Mouse (Mus musculus) R1 (cell line): Measurements from ENCODE around the gene Cyp2b10.
A peak's percentile ranks its signal among the peaks of the same experiment; 100 is the strongest.

Experiments used
- DNase-seq: peaks from one replicate; pipeline ENCODE4 v3.0.0-alpha.2; 2018; ENCODE audit warnings: low read depth, low spot score

The Cyp2b10 gene

GRCm38 (mm10) chr7:25897411-25897810 is at the start of gene Cyp2b10:
Gene Cyp2b10, plus strand, starts transcription at chr7:25897620.
- DNase-seq, result peak; percentile 25

GRCm38 (mm10) chr7:25847722-25848443 is 49.5 kb upstream of the Cyp2b10 start:
- peak; percentile 94 for DNase-seq

- DNase-seq, result peak; percentile 54
Measured at GRCm38 (mm10) chr7:25848444-25848812, 49.0 kb upstream of the Cyp2b10 start.

- DNase-seq, result peak; percentile 89
Measured at GRCm38 (mm10) chr7:25855082-25855481, 42.3 kb upstream of the Cyp2b10 start.

GRCm38 (mm10) chr7:25859962-25860870 is 37.2 kb upstream of the Cyp2b10 start:
- DNase-seq, result peak; percentile 78

- no peak for DNase-seq
Measured at GRCm38 (mm10) chr7:25862365-25862764, 35.1 kb upstream of the Cyp2b10 start.

- no peak for DNase-seq
Measured at GRCm38 (mm10) chr7:25863756-25864155, 33.7 kb upstream of the Cyp2b10 start.

- DNase-seq, result peak; percentile 88
Measured at GRCm38 (mm10) chr7:25864861-25865260, 32.6 kb upstream of the Cyp2b10 start.

GRCm38 (mm10) chr7:25869789-25870188 is 27.6 kb upstream of the Cyp2b10 start:
- DNase-seq, result peak; percentile 33

GRCm38 (mm10) chr7:25872624-25873023 is 24.8 kb upstream of the Cyp2b10 start:
- no peak for DNase-seq

- DNase-seq, result peak; percentile 80
Measured at GRCm38 (mm10) chr7:25878735-25879134, 18.7 kb upstream of the Cyp2b10 start.

GRCm38 (mm10) chr7:25880721-25881120 is 16.7 kb upstream of the Cyp2b10 start:
- peak; percentile 83 for DNase-seq

GRCm38 (mm10) chr7:25884272-25884671 is 13.1 kb upstream of the Cyp2b10 start:
- DNase-seq, result no peak

- DNase-seq, result no peak
Measured at GRCm38 (mm10) chr7:25887758-25888157, 9.7 kb upstream of the Cyp2b10 start.

GRCm38 (mm10) chr7:25893159-25893558 is 4.3 kb upstream of the Cyp2b10 start:
- no peak for DNase-seq

- DNase-seq, result no peak
Measured at GRCm38 (mm10) chr7:25895162-25895561, 2.3 kb upstream of the Cyp2b10 start.

GRCm38 (mm10) chr7:25898064-25898463 is 644 bp downstream of the Cyp2b10 start:
- DNase-seq, result no peak

GRCm38 (mm10) chr7:25902061-25902690 is 4.8 kb downstream of the Cyp2b10 start:
- no peak for DNase-seq

- peak; percentile 44 for DNase-seq
Measured at GRCm38 (mm10) chr7:25903156-25903555, 5.7 kb downstream of the Cyp2b10 start.

- peak; percentile 86 for DNase-seq
Measured at GRCm38 (mm10) chr7:25904066-25904465, 6.6 kb downstream of the Cyp2b10 start.

GRCm38 (mm10) chr7:25904489-25904888 is 7.1 kb downstream of the Cyp2b10 start:
- DNase-seq, result no peak

GRCm38 (mm10) chr7:25907380-25907779 is 10.0 kb downstream of the Cyp2b10 start:
- DNase-seq, result peak; percentile 17
